Mouse (Mus musculus) gastrocnemius, postnatal 14 days (tissue): ENCODE measurements around the gene Stambp. TPM values are rescaled to one million over a fixed set of nuclear protein-coding genes. Genes with fewer than 3 reads are reported as not detected.

ENCODE experiments used
- DNase-seq: peaks from one replicate; pipeline ENCODE4 v3.0.0; 2021; ENCODE audit warnings: mixed read lengths
- intact Hi-C: fragments of 180-260 bp; cut with DNase I; formaldehyde crosslinking; loops from one replicate; pipeline ENCODE4 v1.15.1; 2025; ENCODE audit warnings: low total_unique reads
- total RNA-seq, 2 experiments: library from RNA; stranded (reverse); gene quantifications; 2 replicates each; pipeline ENCODE4 v1.2.3; 2021

Stambp gene
- total RNA-seq, 2 experiments from 2014 or later: 7.5 to 8.3 TPM

GRCm38 (mm10) chr6:83577534-83577933, 5.0 kb upstream of the Stambp start:
- intact Hi-C loops: loop anchor here (5.0 kb wide), 1 partner anchor 200 kb away; the partner anchor contains the start of gene Tex261
- no peak for DNase-seq

DNA sequence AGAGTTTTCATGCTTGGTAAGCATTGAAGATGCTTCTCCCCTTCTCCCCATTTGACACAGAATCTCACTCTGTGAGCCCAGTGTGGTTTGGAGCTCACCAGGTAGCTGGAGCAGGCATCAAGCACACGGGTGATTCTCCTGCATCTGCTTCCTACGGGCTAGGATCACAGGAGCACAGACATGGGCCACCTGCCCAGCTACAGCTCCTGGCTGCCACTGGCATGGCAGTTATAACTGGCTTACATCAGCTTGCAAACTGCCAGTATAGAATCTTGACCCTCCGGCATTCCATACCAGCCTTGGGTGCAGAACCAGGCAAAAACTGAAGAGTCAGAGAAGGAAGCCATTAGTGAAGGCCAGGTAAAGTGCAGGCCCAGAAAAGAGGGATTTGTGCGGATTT, 3.1 kb upstream of the Stambp start:
- DNase-seq: no peak
- intact Hi-C loops: loop anchor here (5.0 kb wide), 1 partner anchor 202 kb away; the partner anchor contains the start of gene Tex261

DNA sequence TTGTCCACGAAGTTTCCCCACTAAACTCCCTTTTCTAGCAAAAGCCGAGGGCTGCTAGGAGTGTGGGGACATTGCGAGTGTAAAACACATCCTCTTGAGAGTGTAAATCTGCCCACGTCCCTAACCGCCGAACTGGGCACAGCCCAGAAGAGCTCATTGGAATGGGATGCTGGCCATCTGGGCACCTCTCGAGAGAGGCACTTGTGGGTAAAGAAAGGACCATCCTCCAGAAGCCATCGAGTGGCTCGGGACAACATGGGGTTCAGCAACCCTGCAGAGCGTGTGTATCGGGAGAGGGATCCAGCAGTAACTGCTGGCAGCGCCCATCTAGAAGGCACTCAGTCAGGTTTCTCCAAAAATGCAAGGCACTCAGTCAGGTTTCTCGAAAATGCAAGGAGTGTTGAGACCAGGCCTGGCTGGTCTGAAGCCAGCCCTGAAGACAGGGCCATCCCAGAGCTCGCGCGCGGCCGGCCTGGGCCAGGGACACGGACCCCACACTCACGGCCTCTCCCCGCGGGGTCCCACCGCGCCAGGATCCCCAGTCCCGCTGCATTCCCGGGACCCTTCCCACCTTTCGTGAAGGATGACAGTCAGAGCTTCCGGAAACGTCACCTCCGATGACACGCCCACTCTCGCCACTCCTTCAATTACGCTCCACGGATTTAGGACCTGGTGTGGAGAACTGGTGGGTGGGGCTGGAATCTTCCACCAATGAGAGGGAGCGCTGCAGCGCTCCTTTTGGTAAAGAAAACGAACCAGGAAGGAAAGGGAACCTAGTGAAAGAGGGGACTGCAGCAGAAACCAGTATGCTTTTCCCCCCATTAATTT, 475 bp downstream of the Stambp start:
- intact Hi-C loops: no loop called here
- DNase-seq: peak; percentile 87

- intact Hi-C loops: no loop called here
- no peak for DNase-seq
Measured at GRCm38 (mm10) chr6:83568901-83569862, 3.3 kb downstream of the Stambp start.

DNA sequence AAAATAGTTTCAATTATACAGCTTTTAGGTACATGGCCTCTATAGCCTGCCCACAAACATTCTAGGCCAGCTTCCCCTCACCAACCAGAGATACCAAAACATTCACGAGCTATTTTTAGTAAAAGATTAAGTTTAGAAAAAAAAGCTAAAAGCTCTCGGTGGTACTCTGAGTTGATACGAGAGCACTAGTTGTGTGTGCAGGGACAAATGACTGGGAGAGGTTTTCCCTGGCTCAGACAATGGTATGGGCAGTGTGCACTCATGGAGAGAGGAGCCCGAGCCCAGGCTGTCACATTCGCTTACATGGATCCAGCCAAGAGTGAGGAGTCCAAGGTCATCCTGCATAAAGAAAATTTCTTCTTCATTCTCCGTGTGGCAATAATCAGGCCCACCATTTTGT, 16.6 kb downstream of the Stambp start:
- intact Hi-C loops: no loop called here
- no peak for DNase-seq

DNA sequence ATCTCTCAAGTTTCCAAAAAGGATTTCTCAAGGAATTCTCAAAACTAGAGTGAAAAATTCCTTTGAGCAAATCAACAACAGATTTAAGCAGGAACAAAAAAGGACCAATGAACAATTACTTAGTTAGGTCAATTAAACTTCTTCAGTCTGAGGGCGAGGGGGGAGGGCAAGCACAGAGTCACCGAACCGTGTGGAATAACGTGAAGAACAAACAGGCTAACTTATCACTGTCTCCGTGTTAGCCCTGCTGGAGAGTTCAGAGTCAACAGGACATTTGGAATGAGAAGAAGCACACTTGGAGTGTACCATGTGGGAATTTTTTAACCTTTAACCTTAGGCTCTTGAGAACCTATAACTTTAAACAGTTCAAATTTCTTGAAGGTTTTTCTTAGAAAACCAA, 24.2 kb downstream of the Stambp start:
- no peak for DNase-seq
- intact Hi-C loops: no loop called here

DNA sequence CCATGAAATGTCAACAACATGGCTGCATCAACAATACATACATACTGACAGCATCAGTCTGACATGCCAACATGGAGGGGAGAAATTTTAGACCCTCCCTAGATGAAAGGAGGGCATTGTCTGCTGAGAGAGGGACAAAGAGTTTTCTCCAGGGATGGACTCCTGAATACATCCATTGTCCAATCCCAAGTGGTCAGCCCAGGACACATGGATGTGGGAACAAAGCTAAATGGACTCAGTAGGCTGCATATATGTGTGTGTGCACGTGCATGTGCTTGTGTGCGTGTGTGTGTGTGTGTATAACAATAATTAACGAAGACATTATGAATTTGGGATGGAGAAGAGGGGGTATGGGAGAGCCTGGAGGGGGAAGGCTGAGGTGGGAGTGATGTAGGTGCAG, 26.8 kb downstream of the Stambp start:
- DNase-seq: no peak
- intact Hi-C loops: no loop called here

GRCm38 (mm10) chr6:83541756-83542456, 30.6 kb downstream of the Stambp start:
- DNase-seq: peak; percentile 15
- intact Hi-C loops: no loop called here

- DNase-seq: no peak
- intact Hi-C loops: no loop called here
Measured at GRCm38 (mm10) chr6:83540017-83540416, 32.5 kb downstream of the Stambp start.

- intact Hi-C loops: no loop called here
- no peak for DNase-seq
Measured at GRCm38 (mm10) chr6:83536795-83537059, 35.8 kb downstream of the Stambp start.

DNA sequence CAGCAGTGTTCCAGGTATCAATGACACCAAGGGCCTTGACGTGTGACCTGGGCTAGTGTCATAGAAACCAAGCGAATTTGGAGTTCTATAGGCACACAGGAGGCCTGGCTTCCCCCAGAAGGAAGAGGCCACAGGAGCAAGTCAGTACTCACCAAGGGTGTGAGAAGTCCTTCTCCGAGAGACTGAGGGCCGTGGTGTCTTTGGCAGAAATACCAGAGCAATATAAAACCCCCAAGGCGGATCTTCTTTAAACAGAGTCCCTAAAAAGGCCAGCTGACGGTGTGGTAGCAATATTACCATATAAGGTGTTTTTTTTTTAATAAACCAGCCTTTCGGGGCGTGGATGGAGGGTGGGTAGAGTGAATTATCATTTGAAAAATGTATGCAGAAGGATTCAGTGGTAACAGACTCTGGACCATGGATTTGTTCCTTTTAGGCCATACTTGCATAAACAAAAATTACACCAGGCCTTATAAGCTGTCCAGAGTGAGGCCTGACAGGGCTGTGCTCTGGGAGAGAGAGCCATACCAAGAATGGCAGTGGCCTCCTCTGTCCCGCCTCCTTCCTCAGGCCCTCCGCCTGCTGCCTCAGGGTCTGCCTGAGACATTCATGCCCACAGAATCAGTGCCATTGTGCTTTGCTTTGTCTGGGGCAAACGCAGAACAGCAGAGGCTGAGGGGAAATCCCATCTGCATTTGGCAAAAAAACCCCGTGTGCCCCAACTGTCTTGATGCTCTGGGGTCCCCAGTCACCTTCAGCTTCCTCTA, 36.3 kb downstream of the Stambp start, which contains the start of gene Actg2:
TSS of gene Actg2 (minus strand) at position 238 of the 767 bp plus-strand sequence.
- intact Hi-C loops: no loop called here
- DNase-seq: no peak

GRCm38 (mm10) chr6:83532608-83533007, 39.9 kb downstream of the Stambp start:
- no peak for DNase-seq
- intact Hi-C loops: no loop called here

DNA sequence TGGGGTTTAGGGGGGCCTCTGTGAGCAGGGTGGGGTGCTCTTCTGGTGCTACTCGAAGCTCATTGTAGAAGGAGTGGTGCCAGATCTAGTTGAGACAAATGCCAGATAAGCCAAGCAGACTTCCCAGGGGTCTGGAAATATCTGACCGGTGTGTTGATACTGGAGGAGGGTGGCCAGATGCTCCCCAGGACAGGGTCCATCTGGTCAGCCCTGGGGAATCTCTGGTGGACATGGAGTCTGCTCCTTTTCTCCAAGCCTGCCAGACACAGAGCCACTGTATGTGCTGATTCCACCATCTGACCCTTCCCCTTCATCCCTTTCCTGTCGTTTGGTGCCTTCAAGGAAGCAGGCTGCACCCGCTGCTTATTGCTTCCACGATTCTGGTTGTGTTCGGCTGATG, 49.3 kb downstream of the Stambp start:
- no peak for DNase-seq
- intact Hi-C loops: no loop called here

DNA sequence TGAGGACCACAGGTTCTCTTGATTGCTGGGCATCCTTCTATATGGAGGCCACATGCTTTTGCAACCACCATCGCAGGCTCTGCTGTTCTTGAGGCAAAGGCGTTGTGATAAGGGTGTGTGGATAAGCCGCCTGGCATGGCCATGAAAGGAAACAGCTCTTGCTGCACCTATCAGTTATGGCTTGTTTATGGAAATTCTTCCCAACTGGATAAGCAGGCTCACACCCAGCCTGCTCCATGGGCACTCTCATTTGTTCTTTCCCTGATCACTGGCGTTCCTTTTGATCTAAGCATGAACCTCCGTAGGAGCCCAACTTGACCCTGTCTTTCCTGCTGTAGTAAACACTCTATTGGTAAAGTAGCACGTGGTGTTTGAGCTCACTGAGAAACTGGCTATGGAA, 50.7 kb downstream of the Stambp start:
- DNase-seq: no peak
- intact Hi-C loops: no loop called here

DNA sequence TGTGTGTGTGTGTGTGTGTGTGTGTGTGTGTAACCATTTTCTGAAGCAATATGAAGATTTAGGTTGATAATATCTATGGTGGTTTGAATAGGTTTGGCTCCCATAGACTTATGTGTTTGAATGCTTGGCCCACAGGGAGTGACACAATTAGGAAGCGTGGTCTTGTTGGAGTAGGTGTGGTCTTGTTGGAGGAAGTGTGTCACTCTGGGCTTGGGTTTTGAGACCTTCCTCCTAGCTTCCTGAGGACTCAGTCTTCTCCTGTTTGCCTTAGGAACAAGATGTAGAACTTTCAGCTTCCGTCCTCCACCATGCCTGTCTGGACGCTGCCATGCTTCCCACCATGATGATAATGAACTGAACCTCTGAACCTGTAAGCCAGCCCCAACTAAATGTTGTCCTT, 53.9 kb downstream of the Stambp start:
- DNase-seq: no peak
- intact Hi-C loops: no loop called here

- no peak for DNase-seq
- intact Hi-C loops: no loop called here
Measured at GRCm38 (mm10) chr6:83515172-83515571, 57.4 kb downstream of the Stambp start.

DNA sequence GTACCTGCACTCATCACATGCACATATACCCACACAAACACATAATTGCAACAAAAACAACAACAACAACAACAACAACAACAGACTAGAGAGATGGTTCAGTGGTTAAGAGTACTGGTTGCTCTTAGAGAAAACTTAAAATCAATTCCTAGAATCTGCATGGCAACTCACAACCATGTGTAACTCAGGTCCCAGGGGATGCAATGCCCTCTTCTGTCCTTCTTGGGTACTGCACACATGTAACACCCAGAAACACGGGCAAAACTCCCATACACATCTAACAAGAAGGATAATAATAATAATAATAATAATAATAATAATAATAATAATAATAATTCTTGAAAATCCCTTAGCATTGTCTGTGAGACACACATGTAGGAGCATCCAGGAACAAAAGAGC, 60.0 kb downstream of the Stambp start:
- peak; percentile 50 for DNase-seq

DNA sequence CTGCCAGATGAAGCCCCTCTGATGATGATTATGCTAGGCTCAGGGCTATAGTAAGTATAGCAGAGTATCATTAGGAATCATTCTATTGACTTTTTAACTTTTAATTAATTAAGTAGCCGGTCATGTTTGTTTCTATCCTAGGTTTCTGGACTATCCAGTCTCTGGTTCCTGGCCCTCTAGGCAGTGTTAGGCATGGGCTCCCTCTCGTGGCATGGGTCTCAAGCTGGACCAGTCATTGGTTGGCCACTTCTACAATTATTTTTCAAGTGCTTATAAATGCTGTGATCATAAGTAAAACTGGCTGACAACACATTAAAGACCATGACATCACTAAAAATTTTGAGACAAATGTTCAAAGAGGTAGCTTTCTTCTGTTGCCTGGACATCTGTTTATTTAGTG, 62.3 kb downstream of the Stambp start:
- intact Hi-C loops: loop anchor here (2.0 to 5.0 kb wide), 2 partner anchors 68 to 153 kb away; no protein-coding TSS in a partner anchor
- DNase-seq: no peak

More for the DNA sequence above, 60.0 kb downstream of the Stambp start:
- intact Hi-C loops: loop anchor here (5.0 kb wide), 1 partner anchor 70 kb away; no protein-coding TSS in a partner anchor

DNA sequence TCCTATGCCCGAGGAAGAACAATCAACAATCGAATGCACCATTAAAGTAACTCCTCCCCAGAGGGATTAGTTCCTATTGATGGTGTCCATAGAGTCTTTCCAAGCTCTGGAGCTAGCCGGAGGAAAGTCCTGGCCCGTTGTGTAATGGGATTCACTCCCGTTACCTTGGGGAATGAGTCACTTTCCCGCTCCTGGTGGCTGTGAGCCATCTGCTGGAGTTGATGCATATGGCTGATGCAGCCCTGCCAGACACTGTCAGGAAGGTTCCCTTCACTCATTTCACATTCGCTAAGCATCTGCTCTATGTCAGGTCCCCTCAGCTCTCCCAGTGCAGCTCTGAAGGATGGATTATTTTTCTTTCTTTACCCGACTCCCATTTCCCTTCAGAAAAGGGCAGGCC, 63.1 kb downstream of the Stambp start:
- DNase-seq: no peak
- intact Hi-C loops: no loop called here
